Mouse (Mus musculus) right cerebral cortex, adult 2 months (tissue): ENCODE data around the gene Camk1d.
A peak's percentile ranks its signal among the peaks of the same experiment; 100 is the strongest.
"Not testable (repeated sequence)": the region's sequence is repeated elsewhere in the genome, so short reads cannot be mapped to it uniquely, and the experiment has no call there.

Experiments used
- DNase-seq, 2 experiments: peaks; one replicate each; pipeline ENCODE4 v3.0.0; 2021 to 2022; ENCODE audit warnings: low spot score in 2 of 2

The Camk1d gene

GRCm38 (mm10) chr2:5613651-5614307 is 100.5 kb downstream of the Camk1d start:
- no peak for DNase-seq

- no peak for DNase-seq
These were observed 102.7 kb downstream of the Camk1d start for GRCm38 (mm10) chr2:5611601-5612000.

- peak in 1 of 2 experiments; percentile 63 for DNase-seq
These were observed 103.8 kb downstream of the Camk1d start for GRCm38 (mm10) chr2:5610521-5610920.

- DNase-seq = no peak
These were observed 106.1 kb downstream of the Camk1d start for GRCm38 (mm10) chr2:5607920-5608841.

- no peak for DNase-seq
These were observed 108.5 kb downstream of the Camk1d start for GRCm38 (mm10) chr2:5605849-5606248.

GRCm38 (mm10) chr2:5602044-5602443 is 112.3 kb downstream of the Camk1d start:
- no peak for DNase-seq

- not testable (repeated sequence) for DNase-seq
These were observed 113.1 kb downstream of the Camk1d start for GRCm38 (mm10) chr2:5601243-5601642.

GRCm38 (mm10) chr2:5600183-5600962 is 113.9 kb downstream of the Camk1d start:
- DNase-seq = no peak

GRCm38 (mm10) chr2:5599713-5600112 is 114.6 kb downstream of the Camk1d start:
- DNase-seq = no peak

- DNase-seq = no peak
These were observed 115.8 kb downstream of the Camk1d start for GRCm38 (mm10) chr2:5598533-5598932.

- DNase-seq = peak; percentile 52 to 54
These were observed 117.4 kb downstream of the Camk1d start for GRCm38 (mm10) chr2:5596882-5597281.

GRCm38 (mm10) chr2:5595356-5596191 is 118.7 kb downstream of the Camk1d start:
- no peak for DNase-seq

- no peak for DNase-seq
These were observed 121.7 kb downstream of the Camk1d start for GRCm38 (mm10) chr2:5592461-5593136.

- DNase-seq = no peak
These were observed 124.2 kb downstream of the Camk1d start for GRCm38 (mm10) chr2:5590074-5590473.

- peak; percentile 58 to 61 for DNase-seq
These were observed 125.2 kb downstream of the Camk1d start for GRCm38 (mm10) chr2:5589163-5589562.

GRCm38 (mm10) chr2:5588329-5588982 is 125.9 kb downstream of the Camk1d start:
- DNase-seq = no peak

GRCm38 (mm10) chr2:5584318-5585027 is 129.8 kb downstream of the Camk1d start:
- no peak for DNase-seq

GRCm38 (mm10) chr2:5579391-5579790 is 134.9 kb downstream of the Camk1d start:
- DNase-seq = no peak

GRCm38 (mm10) chr2:5577399-5578129 is 136.8 kb downstream of the Camk1d start:
- DNase-seq = no peak
